Mouse (Mus musculus) heart, postnatal 10 days (tissue): ENCODE data around the gene Vsig10. TPM values are rescaled to one million over a fixed set of nuclear protein-coding genes. Genes with fewer than 3 reads are reported as not detected.
"Not testable (repeated sequence)": the region's sequence is repeated elsewhere in the genome, so short reads cannot be mapped to it uniquely, and the experiment has no call there.

Source experiments
- DNase-seq, 2 experiments: peaks; one replicate each; pipeline ENCODE4 v3.0.0; 2021
- intact Hi-C: fragments of 180-260 bp; cut with DNase I; formaldehyde crosslinking; loops from one replicate; pipeline ENCODE4 v1.15.1; 2025
- total RNA-seq, 2 experiments: library from RNA; stranded (reverse); gene quantifications; 2 replicates each; pipeline ENCODE4 v1.2.3; 2021

Vsig10 gene
- total RNA-seq, 2 experiments from 2014 or later, result 12.8 to 17.4 TPM

- intact Hi-C loops, result no loop called here
- DNase-seq, result no peak
Measured at GRCm38 (mm10) chr5:117302899-117303298, 16.0 kb upstream of the Vsig10 start.

- intact Hi-C loops, result no loop called here
- no peak for DNase-seq
Measured at GRCm38 (mm10) chr5:117303691-117304579, 14.9 kb upstream of the Vsig10 start.

GRCm38 (mm10) chr5:117304947-117305346 lies 13.9 kb upstream of the Vsig10 start:
- DNase-seq, result peak; percentile 69 to 87
- intact Hi-C loops, result loop anchor here (5.0 kb wide), 2 partner anchors 102 to 188 kb away; partner anchors contain the start of gene Suds3

- DNase-seq, result no peak
- intact Hi-C loops, result loop anchor here (5.0 kb wide), 2 partner anchors 102 to 188 kb away; partner anchors contain the start of gene Suds3
Measured at GRCm38 (mm10) chr5:117305754-117306153, 13.1 kb upstream of the Vsig10 start.

- no peak for DNase-seq
- intact Hi-C loops, result loop anchor here (5.0 kb wide), 2 partner anchors 100 to 190 kb away; partner anchors contain the start of gene Suds3
Measured at GRCm38 (mm10) chr5:117306826-117307225, 12.1 kb upstream of the Vsig10 start.

- DNase-seq, result peak; percentile 70 to 82
- intact Hi-C loops, result loop anchor here (5.0 kb wide), 2 partner anchors 100 to 190 kb away; partner anchors contain the start of gene Suds3
Measured at GRCm38 (mm10) chr5:117307699-117308098, 11.2 kb upstream of the Vsig10 start.

GRCm38 (mm10) chr5:117313420-117313819 lies 5.5 kb upstream of the Vsig10 start:
- DNase-seq, result peak; percentile 46 to 70
- intact Hi-C loops, result no loop called here

- DNase-seq, result no peak
- intact Hi-C loops, result loop anchor here (2.0 kb wide), 1 partner anchor 179 kb away; no protein-coding TSS in a partner anchor
Measured at GRCm38 (mm10) chr5:117313909-117314308, 5.0 kb upstream of the Vsig10 start.

GRCm38 (mm10) chr5:117314587-117315428 lies 4.1 kb upstream of the Vsig10 start:
- peak in 1 of 2 experiments; percentile 10 for DNase-seq
- intact Hi-C loops, result loop anchor here (2.0 kb wide), 1 partner anchor 178 kb away; no protein-coding TSS in a partner anchor

- intact Hi-C loops, result no loop called here
- no peak for DNase-seq
Measured at GRCm38 (mm10) chr5:117323751-117324150, 4.9 kb downstream of the Vsig10 start.

- DNase-seq, result no peak
- intact Hi-C loops, result no loop called here
Measured at GRCm38 (mm10) chr5:117326408-117326807, 7.5 kb downstream of the Vsig10 start.

- intact Hi-C loops, result no loop called here
- no peak for DNase-seq
Measured at GRCm38 (mm10) chr5:117330457-117330856, 11.6 kb downstream of the Vsig10 start.

- no peak for DNase-seq
- intact Hi-C loops, result no loop called here
Measured at GRCm38 (mm10) chr5:117337999-117338398, 19.1 kb downstream of the Vsig10 start.

GRCm38 (mm10) chr5:117338503-117338902 lies 19.6 kb downstream of the Vsig10 start:
- DNase-seq, result no peak
- intact Hi-C loops, result no loop called here

GRCm38 (mm10) chr5:117340081-117340480 lies 21.2 kb downstream of the Vsig10 start:
- DNase-seq, result no peak
- intact Hi-C loops, result no loop called here

GRCm38 (mm10) chr5:117341896-117342295 lies 23.0 kb downstream of the Vsig10 start:
- intact Hi-C loops, result no loop called here
- DNase-seq, result no peak

GRCm38 (mm10) chr5:117344496-117344895 lies 25.6 kb downstream of the Vsig10 start:
- DNase-seq, intact Hi-C loops: not testable (repeated sequence)

- DNase-seq, result no peak
- intact Hi-C loops, result no loop called here
Measured at GRCm38 (mm10) chr5:117345432-117345976, 26.6 kb downstream of the Vsig10 start.

- DNase-seq, result no peak
- intact Hi-C loops, result no loop called here
Measured at GRCm38 (mm10) chr5:117346281-117346680, 27.4 kb downstream of the Vsig10 start.

GRCm38 (mm10) chr5:117347011-117347410 lies 28.1 kb downstream of the Vsig10 start:
- DNase-seq, result no peak
- intact Hi-C loops, result no loop called here

GRCm38 (mm10) chr5:117347838-117348237 lies 29.0 kb downstream of the Vsig10 start:
- intact Hi-C loops, result no loop called here
- DNase-seq, result no peak
